Mouse (Mus musculus): ENCODE measurements at regions not wholly inside any gene's neighbourhood (a gene's known extent, or its start where the extent isn't known, plus 50 kb on each side); places are given as distances from the start of the nearest gene placed in this dataset.

DNA sequence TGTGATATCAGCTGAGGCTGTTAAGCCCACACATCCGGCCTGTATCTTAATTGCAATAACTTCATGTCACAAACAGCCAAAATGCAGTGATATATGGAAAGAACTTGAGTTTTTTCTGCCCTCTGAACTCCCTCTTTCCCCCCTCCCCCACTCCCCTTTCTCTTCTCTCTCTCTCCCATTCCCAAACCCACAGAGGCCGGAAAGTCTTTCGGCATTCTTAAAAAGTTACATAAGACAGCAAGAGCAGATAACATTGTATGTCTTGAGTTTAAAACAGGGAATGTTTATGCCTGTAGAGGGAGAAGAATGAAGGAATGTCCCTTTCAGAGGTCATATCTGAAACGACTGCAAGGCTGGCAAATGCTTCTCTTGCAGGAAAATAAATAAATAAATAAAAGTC lies 154.3 kb upstream of the Phactr1 start:
- 8% methylated on average over 4 of the region's 4 CpGs for WGBS
- Histone ChIP-seq H3K4me1 (peaks cover 19% of the 10 kb centered on the region), H3K27me3 (no peaks in the 10 kb centered on the region), H3K4me3 (no peak overlapping the region), H3K4me2 (no peak overlapping the region), H3K27ac (peak overlapping the region; percentile 20; the same call in 1 of the 2 replicates), H3K9ac (no peak overlapping the region), H3K9me3 (no peaks in the 10 kb centered on the region), H3K36me3 (no peaks in the 10 kb centered on the region)
- no peak for ATAC-seq (ENCODE audit: borderline replicate concordance, extremely low read depth, low FRiP score, low TSS enrichment)

- Histone ChIP-seq H3K27ac (peak overlapping the region; percentile 20), H3K4me3 (no peak overlapping the region), H3K9ac (no peak overlapping the region), H3K4me2 (no peak overlapping the region), H3K9me3 (no peaks in the 10 kb centered on the region), H3K4me1 (peaks cover 19% of the 10 kb centered on the region), H3K27me3 (no peaks in the 10 kb centered on the region), H3K36me3 (no peaks in the 10 kb centered on the region)
- WGBS, result 11% methylated on average over 8 of the region's 8 CpGs
- no peak for ATAC-seq (ENCODE audit: borderline replicate concordance, extremely low read depth, low FRiP score, low TSS enrichment)
These were observed 153.5 kb upstream of the Phactr1 start for GRCm38 (mm10) chr13:42526966-42527365.

GRCm38 (mm10) chr13:42528169-42528568 lies 152.3 kb upstream of the Phactr1 start:
- H3K4me1 ChIP-seq, result peaks cover 19% of the 10 kb centered on the region
- no peaks in the 10 kb centered on the region for H3K9me3 ChIP-seq
- H3K4me3 ChIP-seq, result no peak overlapping the region
- no peaks in the 10 kb centered on the region for H3K36me3 ChIP-seq
- H3K4me2 ChIP-seq, result no peak overlapping the region
- 83% methylated on average over 2 of the region's 2 CpGs for WGBS
- H3K9ac ChIP-seq, result no peak overlapping the region
- H3K27me3 ChIP-seq, result no peaks in the 10 kb centered on the region
- ATAC-seq (ENCODE audit: borderline replicate concordance, extremely low read depth, low FRiP score, low TSS enrichment), result no peak
- H3K27ac ChIP-seq, result no peak overlapping the region

GRCm38 (mm10) chr13:42536501-42537210 lies 143.8 kb upstream of the Phactr1 start:
- H3K4me2 ChIP-seq, result no peak overlapping the region
- no peaks in the 10 kb centered on the region for H3K27me3 ChIP-seq
- H3K36me3 ChIP-seq, result no peaks in the 10 kb centered on the region
- no peak overlapping the region for H3K4me3 ChIP-seq
- H3K9ac ChIP-seq, result no peak overlapping the region
- no peaks in the 10 kb centered on the region for H3K9me3 ChIP-seq
- no peak overlapping the region for H3K27ac ChIP-seq
- no peaks in the 10 kb centered on the region for H3K4me1 ChIP-seq
- no peak for ATAC-seq (ENCODE audit: borderline replicate concordance, extremely low read depth, low FRiP score, low TSS enrichment)
- WGBS, result 62% methylated on average over 7 of the region's 7 CpGs

GRCm38 (mm10) chr13:42538046-42538445 lies 142.4 kb upstream of the Phactr1 start:
- H3K27me3 ChIP-seq, result no peaks in the 10 kb centered on the region

GRCm38 (mm10) chr13:42544536-42545094 lies 135.8 kb upstream of the Phactr1 start:
- Histone ChIP-seq H3K27ac (no peak overlapping the region), H3K4me3 (no peak overlapping the region), H3K27me3 (no peaks in the 10 kb centered on the region), H3K4me1 (peaks cover 9% of the 10 kb centered on the region; the same call in 1 of the 2 replicates), H3K9ac (no peak overlapping the region), H3K4me2 (no peak overlapping the region), H3K36me3 (no peaks in the 10 kb centered on the region), H3K9me3 (no peaks in the 10 kb centered on the region)
- no peak for ATAC-seq (ENCODE audit: borderline replicate concordance, extremely low read depth, low FRiP score, low TSS enrichment)
- WGBS, result 48% methylated on average over 4 of the region's 4 CpGs

More at GRCm38 (mm10) chr13:42538046-42538445, 142.4 kb upstream of the Phactr1 start:
- Histone ChIP-seq H3K9me3 (no peaks in the 10 kb centered on the region), H3K9ac (no peak overlapping the region), H3K4me2 (no peak overlapping the region), H3K4me1 (no peaks in the 10 kb centered on the region), H3K36me3 (no peaks in the 10 kb centered on the region), H3K27ac (no peak overlapping the region), H3K4me3 (no peak overlapping the region)
- ATAC-seq (ENCODE audit: borderline replicate concordance, extremely low read depth, low FRiP score, low TSS enrichment), result no peak
- WGBS, result 78% methylated on average over 2 of the region's 2 CpGs

- no peak overlapping the region for H3K9ac ChIP-seq
- no peaks in the 10 kb centered on the region for H3K27me3 ChIP-seq
- peaks cover 9% of the 10 kb centered on the region; the same call in 1 of the 2 replicates for H3K4me1 ChIP-seq
- no peak overlapping the region for H3K27ac ChIP-seq
- no peak overlapping the region for H3K4me3 ChIP-seq
- no peaks in the 10 kb centered on the region for H3K36me3 ChIP-seq
- no peak overlapping the region for H3K4me2 ChIP-seq
- 51% methylated on average over 4 of the region's 4 CpGs for WGBS
- ATAC-seq (ENCODE audit: borderline replicate concordance, extremely low read depth, low FRiP score, low TSS enrichment), result no peak
- no peaks in the 10 kb centered on the region for H3K9me3 ChIP-seq
These were observed 134.0 kb upstream of the Phactr1 start for GRCm38 (mm10) chr13:42546389-42546788.

GRCm38 (mm10) chr13:42546851-42547250 lies 133.6 kb upstream of the Phactr1 start:
- Histone ChIP-seq H3K4me3 (no peak overlapping the region), H3K27ac (no peak overlapping the region), H3K9ac (no peak overlapping the region), H3K27me3 (no peaks in the 10 kb centered on the region), H3K4me1 (peaks cover 9% of the 10 kb centered on the region; the same call in 1 of the 2 replicates), H3K9me3 (no peaks in the 10 kb centered on the region), H3K36me3 (no peaks in the 10 kb centered on the region), H3K4me2 (no peak overlapping the region)
- WGBS, result 68% methylated on average over 10 of the region's 10 CpGs
- no peak for ATAC-seq (ENCODE audit: borderline replicate concordance, extremely low read depth, low FRiP score, low TSS enrichment)

- no peak overlapping the region for H3K4me3 ChIP-seq
- H3K27me3 ChIP-seq, result no peaks in the 10 kb centered on the region
- no peak for ATAC-seq (ENCODE audit: borderline replicate concordance, extremely low read depth, low FRiP score, low TSS enrichment)
- H3K9ac ChIP-seq, result no peak overlapping the region
- peaks cover 9% of the 10 kb centered on the region; the same call in 1 of the 2 replicates for H3K4me1 ChIP-seq
- H3K27ac ChIP-seq, result no peak overlapping the region
- WGBS, result 58% methylated on average over 5 of the region's 5 CpGs
- no peaks in the 10 kb centered on the region for H3K36me3 ChIP-seq
- no peak overlapping the region for H3K4me2 ChIP-seq
- no peaks in the 10 kb centered on the region for H3K9me3 ChIP-seq
These were observed 131.3 kb upstream of the Phactr1 start for GRCm38 (mm10) chr13:42549021-42549559.

GRCm38 (mm10) chr13:42554961-42555360 lies 125.5 kb upstream of the Phactr1 start:
- no peak overlapping the region for H3K4me3 ChIP-seq
- H3K27ac ChIP-seq, result no peak overlapping the region
- no peaks in the 10 kb centered on the region for H3K9me3 ChIP-seq
- no peak for ATAC-seq (ENCODE audit: borderline replicate concordance, extremely low read depth, low FRiP score, low TSS enrichment)
- WGBS, result 85% methylated on average over 4 of the region's 4 CpGs
- H3K36me3 ChIP-seq, result no peaks in the 10 kb centered on the region
- no peak overlapping the region for H3K9ac ChIP-seq
- no peaks in the 10 kb centered on the region for H3K4me1 ChIP-seq
- no peak overlapping the region for H3K4me2 ChIP-seq
- H3K27me3 ChIP-seq, result no peaks in the 10 kb centered on the region

GRCm38 (mm10) chr13:42558526-42558925 lies 121.9 kb upstream of the Phactr1 start:
- 77% methylated on average over 3 of the region's 3 CpGs for WGBS
- Histone ChIP-seq H3K9ac (no peak overlapping the region), H3K4me2 (no peak overlapping the region), H3K27me3 (no peaks in the 10 kb centered on the region), H3K36me3 (no peaks in the 10 kb centered on the region), H3K9me3 (no peaks in the 10 kb centered on the region), H3K27ac (no peak overlapping the region), H3K4me3 (no peak overlapping the region), H3K4me1 (no peaks in the 10 kb centered on the region)
- ATAC-seq (ENCODE audit: borderline replicate concordance, extremely low read depth, low FRiP score, low TSS enrichment), result no peak

GRCm38 (mm10) chr13:42561446-42561845 lies 119.0 kb upstream of the Phactr1 start:
- ATAC-seq (ENCODE audit: borderline replicate concordance, extremely low read depth, low FRiP score, low TSS enrichment), result no peak
- Histone ChIP-seq H3K4me3 (no peak overlapping the region), H3K4me1 (peaks cover 11% of the 10 kb centered on the region; the same call in 1 of the 2 replicates), H3K9ac (no peak overlapping the region), H3K36me3 (no peaks in the 10 kb centered on the region), H3K27ac (no peak overlapping the region), H3K27me3 (no peaks in the 10 kb centered on the region), H3K4me2 (no peak overlapping the region), H3K9me3 (no peaks in the 10 kb centered on the region)
- 58% methylated on average over 2 of the region's 2 CpGs for WGBS

Measured in lung, embryonic 15.5 days (tissue).